Mouse (Mus musculus): ENCODE measurements around the gene Gclc. TPM values are rescaled to one million over a fixed set of nuclear protein-coding genes. Genes with fewer than 3 reads are reported as not detected.
A peak's percentile ranks its signal among the peaks of the same experiment; 100 is the strongest.

The Gclc gene
- polyA plus RNA-seq, 1 experiment, result 12.9 TPM

DNA sequence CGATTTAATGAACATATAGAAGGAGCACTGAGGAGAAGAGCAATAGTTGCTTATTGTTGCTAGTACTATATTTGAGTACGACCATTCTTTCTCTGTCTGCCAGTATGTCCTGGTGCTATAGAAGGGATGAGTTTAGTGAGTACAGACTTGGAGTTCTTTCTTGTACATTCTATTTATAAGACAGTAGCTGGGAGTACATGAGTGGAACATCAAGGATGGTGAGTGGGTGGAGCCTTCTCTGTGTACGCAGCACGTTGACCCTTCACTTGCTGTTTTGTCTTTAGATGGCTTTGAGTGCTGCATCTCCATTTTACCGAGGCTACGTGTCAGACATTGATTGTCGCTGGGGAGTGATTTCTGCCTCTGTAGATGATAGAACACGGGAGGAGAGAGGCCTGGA is 31.1 kb downstream of the Gclc start:
- TF ChIP-seq CTCF (IDR thresholded peaks at IDR 0.05; ENCODE audit: control insufficient read depth, insufficient read depth, insufficient replicate concordance, low read depth, low read length) (no peak), POLR2A (IDR thresholded peaks at IDR 0.05; ENCODE audit: control insufficient read depth, low read depth, low read length) (no peak)
- Histone ChIP-seq H3K4me1 (ENCODE audit: control insufficient read depth, insufficient read depth, low read length) (no peaks in the 10 kb centered on the region; the same call in none of the 2 replicates), H3K4me3 (ENCODE audit: control insufficient read depth, low read depth, low read length) (peak overlapping the region; percentile 61), H3K27me3 (ENCODE audit: control insufficient read depth, insufficient read depth, low read length) (no peaks in the 10 kb centered on the region), H3K27ac (ENCODE audit: control insufficient read depth, insufficient read depth, low read depth, low read length) (no peak overlapping the region), H3K36me3 (ENCODE audit: control insufficient read depth, insufficient read depth, low read length) (peaks cover 18% of the 10 kb centered on the region)

DNA sequence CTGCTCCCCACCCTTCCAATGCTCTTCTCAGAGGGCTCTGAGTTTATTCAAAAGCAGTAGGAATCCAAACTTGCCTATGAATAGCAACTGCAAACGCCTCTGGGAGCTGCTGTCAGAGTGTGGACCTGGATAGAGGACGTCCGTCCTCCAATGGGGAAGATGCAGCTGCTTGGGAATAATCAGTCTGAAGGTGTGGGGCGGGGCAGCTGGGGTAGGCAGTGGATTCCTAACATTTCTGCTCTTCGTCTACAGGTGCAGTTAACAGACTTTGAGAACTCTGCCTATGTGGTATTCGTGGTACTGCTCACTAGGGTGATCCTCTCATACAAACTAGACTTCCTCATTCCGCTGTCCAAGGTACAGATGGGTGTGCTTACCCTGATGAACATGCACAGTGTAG is 33.6 kb downstream of the Gclc start:
- Histone ChIP-seq H3K27me3 (ENCODE audit: control insufficient read depth, insufficient read depth, low read length) (no peaks in the 10 kb centered on the region), H3K27ac (ENCODE audit: control insufficient read depth, insufficient read depth, low read depth, low read length) (no peak overlapping the region), H3K36me3 (ENCODE audit: control insufficient read depth, insufficient read depth, low read length) (peaks cover 16% of the 10 kb centered on the region), H3K4me3 (ENCODE audit: control insufficient read depth, low read depth, low read length) (no peak overlapping the region), H3K4me1 (ENCODE audit: control insufficient read depth, insufficient read depth, low read length) (no peaks in the 10 kb centered on the region; the same call in 1 of the 2 replicates)
- no peak for TF ChIP-seq POLR2A (IDR thresholded peaks at IDR 0.05; ENCODE audit: control insufficient read depth, low read depth, low read length)
- TF ChIP-seq CTCF (IDR thresholded peaks at IDR 0.05; ENCODE audit: control insufficient read depth, insufficient read depth, insufficient replicate concordance, low read depth, low read length), result no peak

DNA sequence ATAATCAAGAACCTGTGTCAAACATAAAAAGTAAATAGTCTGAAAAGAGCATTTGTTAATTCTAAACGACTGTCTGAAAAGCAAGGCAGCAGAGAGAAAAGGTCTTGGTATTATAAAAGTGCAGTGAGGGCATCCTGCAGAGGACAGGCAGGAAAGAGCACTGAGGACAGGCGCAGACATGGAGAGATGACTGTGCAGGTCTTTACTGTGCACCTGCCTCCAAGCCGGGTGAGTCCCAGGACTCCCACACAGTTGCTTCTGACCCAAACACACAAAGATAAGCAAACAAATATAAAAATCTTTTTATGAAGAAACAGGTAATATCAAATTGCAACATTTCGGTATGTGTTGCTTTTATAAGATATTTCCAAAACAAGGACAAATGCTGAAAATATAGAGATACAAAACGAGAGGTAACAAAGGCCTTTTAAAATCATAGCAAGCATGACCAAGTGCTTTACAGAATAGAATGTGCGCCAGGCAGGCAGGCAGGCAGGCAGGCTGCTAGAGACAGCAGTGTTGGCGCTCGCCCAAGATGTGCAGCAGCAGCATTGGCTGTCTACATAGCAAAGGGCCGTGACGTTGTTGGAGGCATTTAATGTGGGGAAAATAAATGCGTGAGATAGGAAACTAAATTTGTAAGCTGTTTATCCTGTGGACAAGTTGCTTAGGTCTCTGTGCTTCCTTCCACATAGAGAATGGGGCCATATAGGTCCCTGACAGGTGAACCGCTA is 35.4 kb downstream of the Gclc start:
- no peak for TF ChIP-seq CTCF (IDR thresholded peaks at IDR 0.05; ENCODE audit: control insufficient read depth, insufficient read depth, insufficient replicate concordance, low read depth, low read length)
- no peak for TF ChIP-seq POLR2A (IDR thresholded peaks at IDR 0.05; ENCODE audit: control insufficient read depth, low read depth, low read length)

DNA sequence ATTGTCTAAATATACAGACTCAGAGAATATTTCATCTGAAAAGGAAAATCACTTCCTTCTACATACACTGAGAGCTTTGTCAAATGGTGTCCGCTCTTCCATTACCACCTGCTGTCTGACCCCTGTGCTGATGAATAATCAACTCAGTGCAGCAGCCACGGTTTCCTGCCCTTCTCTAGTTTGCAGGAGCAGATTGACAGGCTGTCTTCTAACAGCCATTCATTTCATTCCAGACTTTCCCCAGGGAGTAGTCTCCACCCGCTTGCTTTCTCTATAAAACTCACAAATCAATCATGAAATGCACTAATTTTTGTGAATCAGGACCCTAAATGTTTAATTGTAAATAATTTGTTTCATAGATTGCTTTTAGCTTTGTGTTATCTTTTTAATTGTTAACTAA is 39.5 kb downstream of the Gclc start:
- no peaks in the 10 kb centered on the region; the same call in 1 of the 2 replicates for H3K36me3 ChIP-seq (ENCODE audit: control insufficient read depth, insufficient read depth, low read length)
- no peak overlapping the region for H3K4me3 ChIP-seq (ENCODE audit: control insufficient read depth, low read depth, low read length)
- no peak overlapping the region for H3K27ac ChIP-seq (ENCODE audit: control insufficient read depth, insufficient read depth, low read depth, low read length)
- H3K4me1 ChIP-seq (ENCODE audit: control insufficient read depth, insufficient read depth, low read length), result no peaks in the 10 kb centered on the region
- no peaks in the 10 kb centered on the region for H3K27me3 ChIP-seq (ENCODE audit: control insufficient read depth, insufficient read depth, low read length)
- TF ChIP-seq CTCF (IDR thresholded peaks at IDR 0.05; ENCODE audit: control insufficient read depth, insufficient read depth, insufficient replicate concordance, low read depth, low read length) (no peak), POLR2A (IDR thresholded peaks at IDR 0.05; ENCODE audit: control insufficient read depth, low read depth, low read length) (no peak)

More for the DNA sequence above, 35.4 kb downstream of the Gclc start:
- Histone ChIP-seq H3K27ac (ENCODE audit: control insufficient read depth, insufficient read depth, low read depth, low read length) (no peak overlapping the region), H3K4me3 (ENCODE audit: control insufficient read depth, low read depth, low read length) (no peak overlapping the region), H3K36me3 (ENCODE audit: control insufficient read depth, insufficient read depth, low read length) (peaks cover 15% of the 10 kb centered on the region), H3K27me3 (ENCODE audit: control insufficient read depth, insufficient read depth, low read length) (no peaks in the 10 kb centered on the region), H3K4me1 (ENCODE audit: control insufficient read depth, insufficient read depth, low read length) (no peaks in the 10 kb centered on the region; the same call in 1 of the 2 replicates)

DNA sequence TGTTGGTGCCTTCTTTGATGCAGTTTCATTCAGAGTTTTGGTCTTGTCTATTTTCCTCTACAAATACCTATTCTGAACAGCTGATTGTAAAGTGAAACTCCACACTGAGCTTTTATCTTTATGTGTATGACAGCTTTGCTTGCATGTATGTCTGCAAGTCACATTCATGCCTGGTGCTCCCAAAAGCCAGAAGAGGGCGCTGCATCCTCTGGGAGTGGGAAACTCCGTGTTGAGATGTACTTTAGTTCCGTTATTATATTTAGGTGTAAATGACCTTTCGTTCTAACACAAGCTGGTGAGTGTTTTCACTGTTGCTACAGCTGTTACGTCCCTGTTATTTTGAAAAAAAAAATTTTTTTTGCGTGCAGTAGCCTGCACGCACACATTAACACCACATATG is 48.1 kb downstream of the Gclc start:
- H3K36me3 ChIP-seq (ENCODE audit: control insufficient read depth, insufficient read depth, low read length), result no peaks in the 10 kb centered on the region
- no peaks in the 10 kb centered on the region for H3K27me3 ChIP-seq (ENCODE audit: control insufficient read depth, insufficient read depth, low read length)
- H3K4me3 ChIP-seq (ENCODE audit: control insufficient read depth, low read depth, low read length), result no peak overlapping the region
- H3K4me1 ChIP-seq (ENCODE audit: control insufficient read depth, insufficient read depth, low read length), result no peaks in the 10 kb centered on the region
- no peak overlapping the region for H3K27ac ChIP-seq (ENCODE audit: control insufficient read depth, insufficient read depth, low read depth, low read length)
- peak; percentile 43; the same call in 1 of the 2 replicates for TF ChIP-seq CTCF (IDR thresholded peaks at IDR 0.05; ENCODE audit: control insufficient read depth, insufficient read depth, insufficient replicate concordance, low read depth, low read length)
- TF ChIP-seq POLR2A (IDR thresholded peaks at IDR 0.05; ENCODE audit: control insufficient read depth, low read depth, low read length), result no peak

DNA sequence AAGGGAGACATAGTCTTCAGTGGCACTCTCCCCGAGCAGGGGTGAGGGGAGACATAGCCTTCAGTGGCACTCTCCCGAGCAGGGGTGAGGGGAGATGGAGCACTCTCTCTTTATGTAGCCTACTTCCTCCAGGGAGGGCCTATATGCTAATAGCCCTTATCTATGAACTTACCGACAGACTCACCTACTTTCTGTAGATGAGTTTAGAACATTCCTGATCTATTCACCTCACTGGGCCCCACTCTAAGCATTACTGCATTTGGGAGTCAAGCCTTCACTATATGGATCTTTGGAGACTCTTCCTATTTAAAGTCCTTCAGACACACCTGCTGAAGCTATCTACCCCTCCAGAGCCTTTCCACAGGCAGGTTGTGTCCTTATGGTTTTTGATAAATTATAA is 52.1 kb downstream of the Gclc start:
- Histone ChIP-seq H3K27me3 (ENCODE audit: control insufficient read depth, insufficient read depth, low read length) (no peaks in the 10 kb centered on the region), H3K36me3 (ENCODE audit: control insufficient read depth, insufficient read depth, low read length) (no peaks in the 10 kb centered on the region), H3K27ac (ENCODE audit: control insufficient read depth, insufficient read depth, low read depth, low read length) (no peak overlapping the region), H3K4me1 (ENCODE audit: control insufficient read depth, insufficient read depth, low read length) (no peaks in the 10 kb centered on the region), H3K4me3 (ENCODE audit: control insufficient read depth, low read depth, low read length) (no peak overlapping the region)
- TF ChIP-seq POLR2A (IDR thresholded peaks at IDR 0.05; ENCODE audit: control insufficient read depth, low read depth, low read length) (no peak), CTCF (IDR thresholded peaks at IDR 0.05; ENCODE audit: control insufficient read depth, insufficient read depth, insufficient replicate concordance, low read depth, low read length) (no peak)

DNA sequence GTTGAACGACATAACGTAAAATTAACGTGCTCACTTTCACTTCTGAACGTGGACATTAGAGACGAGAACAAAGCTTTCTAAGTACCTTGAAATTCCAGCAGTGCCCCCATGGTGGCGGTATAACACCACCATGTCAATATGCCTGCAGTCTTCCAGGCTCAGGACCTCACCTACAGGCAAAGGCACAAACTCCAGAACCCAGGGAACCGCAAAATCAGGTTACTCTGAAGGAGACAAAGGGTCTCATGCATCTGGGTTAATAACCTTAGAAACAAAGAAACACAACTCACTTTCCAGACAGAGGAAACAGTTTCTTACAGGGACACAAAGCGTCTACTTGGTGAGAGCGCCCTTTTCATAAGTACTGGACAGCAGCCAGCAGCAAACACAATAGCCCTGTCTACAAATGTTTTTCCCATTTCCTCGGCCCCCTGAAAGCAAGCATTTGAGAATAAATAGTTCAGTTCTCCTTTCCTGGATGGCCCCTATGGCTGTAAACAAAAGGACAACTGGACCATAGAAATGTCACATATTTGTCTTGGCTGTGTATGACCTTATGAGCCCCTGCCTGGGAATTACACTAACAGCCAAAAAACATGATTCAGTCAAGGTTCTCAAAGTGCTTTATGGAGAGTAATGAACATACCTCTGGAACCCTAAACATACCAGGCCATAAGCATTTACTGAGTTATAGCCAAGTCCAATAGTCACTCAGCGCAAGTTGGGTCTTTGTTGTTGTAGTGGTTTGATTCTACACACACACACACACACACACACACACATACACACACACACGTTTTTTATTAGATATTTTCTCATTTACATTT is 52.7 kb downstream of the Gclc start:
- H3K36me3 ChIP-seq (ENCODE audit: control insufficient read depth, insufficient read depth, low read length), result no peaks in the 10 kb centered on the region
- TF ChIP-seq CTCF (IDR thresholded peaks at IDR 0.05; ENCODE audit: control insufficient read depth, insufficient read depth, insufficient replicate concordance, low read depth, low read length) (peak; percentile 56; the same call in 1 of the 2 replicates), POLR2A (IDR thresholded peaks at IDR 0.05; ENCODE audit: control insufficient read depth, low read depth, low read length) (no peak)

More for the DNA sequence above, 52.7 kb downstream of the Gclc start:
- Histone ChIP-seq H3K27me3 (ENCODE audit: control insufficient read depth, insufficient read depth, low read length) (no peaks in the 10 kb centered on the region), H3K4me3 (ENCODE audit: control insufficient read depth, low read depth, low read length) (no peak overlapping the region), H3K27ac (ENCODE audit: control insufficient read depth, insufficient read depth, low read depth, low read length) (no peak overlapping the region), H3K4me1 (ENCODE audit: control insufficient read depth, insufficient read depth, low read length) (no peaks in the 10 kb centered on the region)

Measured in testis, adult 2 months (tissue).